Mouse (Mus musculus): ENCODE data around the gene Smim1.

Gene Smim1

GRCm38 (mm10) chr4:154025641-154026440 is at the start of gene Smim1:
Smim1 (minus strand) TSS chr4:154026230.
- peak; percentile 68 for DNase-seq (ENCODE audit: low spot score)

GRCm38 (mm10) chr4:154071941-154072340 is 45.9 kb upstream of the Smim1 start:
- no peak for DNase-seq (ENCODE audit: low spot score)

- DNase-seq (ENCODE audit: low spot score) = peak; percentile 18
These were observed 45.5 kb upstream of the Smim1 start for GRCm38 (mm10) chr4:154071521-154071920.

- peak; percentile 69 for DNase-seq (ENCODE audit: low spot score)
These were observed 44.9 kb upstream of the Smim1 start for GRCm38 (mm10) chr4:154070896-154071295.

- peak; percentile 63 for DNase-seq (ENCODE audit: low spot score)
These were observed 39.1 kb upstream of the Smim1 start for GRCm38 (mm10) chr4:154064827-154065773.

GRCm38 (mm10) chr4:154057696-154058095 is 31.7 kb upstream of the Smim1 start:
- DNase-seq (ENCODE audit: low spot score) = no peak

GRCm38 (mm10) chr4:154056661-154057060 is 30.6 kb upstream of the Smim1 start:
- no peak for DNase-seq (ENCODE audit: low spot score)

- no peak for DNase-seq (ENCODE audit: low spot score)
These were observed 30.0 kb upstream of the Smim1 start for GRCm38 (mm10) chr4:154056046-154056445.

GRCm38 (mm10) chr4:154055482-154055881 is 29.5 kb upstream of the Smim1 start:
- no peak for DNase-seq (ENCODE audit: low spot score)

GRCm38 (mm10) chr4:154053065-154053464 is 27.0 kb upstream of the Smim1 start:
- no peak for DNase-seq (ENCODE audit: low spot score)

GRCm38 (mm10) chr4:154051401-154051800 is 25.4 kb upstream of the Smim1 start:
- DNase-seq (ENCODE audit: low spot score) = no peak

GRCm38 (mm10) chr4:154045837-154046236 is 19.8 kb upstream of the Smim1 start:
- no peak for DNase-seq (ENCODE audit: low spot score)

- no peak for DNase-seq (ENCODE audit: low spot score)
These were observed 16.5 kb upstream of the Smim1 start, which contains the start of gene Ccdc27 for GRCm38 (mm10) chr4:154042577-154042976. Ccdc27 (minus strand) TSS chr4:154042677.

GRCm38 (mm10) chr4:154037123-154037522 is 11.1 kb upstream of the Smim1 start:
- DNase-seq (ENCODE audit: low spot score) = no peak

- peak; percentile 46 for DNase-seq (ENCODE audit: low spot score)
These were observed 2.6 kb upstream of the Smim1 start for GRCm38 (mm10) chr4:154028646-154029045.

GRCm38 (mm10) chr4:154028066-154028465 is 2.0 kb upstream of the Smim1 start:
- no peak for DNase-seq (ENCODE audit: low spot score)

- DNase-seq (ENCODE audit: low spot score) = no peak
These were observed 371 bp upstream of the Smim1 start for GRCm38 (mm10) chr4:154026441-154026761.

- DNase-seq (ENCODE audit: low spot score) = no peak
These were observed 1.1 kb downstream of the Smim1 start for GRCm38 (mm10) chr4:154024729-154025521.

GRCm38 (mm10) chr4:154023754-154024601 is 2.1 kb downstream of the Smim1 start:
- DNase-seq (ENCODE audit: low spot score) = peak; percentile 33

GRCm38 (mm10) chr4:154022844-154023243 is 3.2 kb downstream of the Smim1 start:
- DNase-seq (ENCODE audit: low spot score) = no peak

- no peak for DNase-seq (ENCODE audit: low spot score)
These were observed 3.6 kb downstream of the Smim1 start for GRCm38 (mm10) chr4:154022407-154022806.
